Mouse (Mus musculus): ENCODE measurements around the gene Krtap21-1. TPM values are rescaled to one million over a fixed set of nuclear protein-coding genes. Genes with fewer than 3 reads are reported as not detected.

Gene Krtap21-1
- not detected in 2 replicates for polyA plus RNA-seq (2016; fragmentation: Nextera tagmentation; extraction: Ambion mirVana)

DNA sequence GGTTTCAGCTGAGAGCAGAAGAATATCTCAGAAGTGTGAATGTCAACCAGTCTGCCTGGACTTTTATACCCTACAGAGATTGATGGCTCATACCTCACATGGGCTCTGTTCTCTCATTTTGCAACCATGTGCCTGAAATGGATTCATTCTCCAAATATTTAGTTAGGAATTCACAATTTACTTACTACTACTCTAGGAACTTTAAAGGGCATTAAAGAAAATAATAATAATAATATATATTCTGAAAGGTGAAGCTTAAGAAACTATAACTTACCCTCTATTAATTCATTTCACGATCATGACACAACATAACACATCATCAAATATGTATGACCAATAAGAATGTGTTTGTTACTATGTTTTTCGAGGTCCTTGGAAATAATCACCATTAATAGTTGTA is at the start of gene Krtap21-1:
Gene Krtap21-1 (minus strand): TSS at position 101 of the 400 bp plus-strand sequence.
- H3K4me3 ChIP-seq = no peak within 1 kb of the TSS

DNA sequence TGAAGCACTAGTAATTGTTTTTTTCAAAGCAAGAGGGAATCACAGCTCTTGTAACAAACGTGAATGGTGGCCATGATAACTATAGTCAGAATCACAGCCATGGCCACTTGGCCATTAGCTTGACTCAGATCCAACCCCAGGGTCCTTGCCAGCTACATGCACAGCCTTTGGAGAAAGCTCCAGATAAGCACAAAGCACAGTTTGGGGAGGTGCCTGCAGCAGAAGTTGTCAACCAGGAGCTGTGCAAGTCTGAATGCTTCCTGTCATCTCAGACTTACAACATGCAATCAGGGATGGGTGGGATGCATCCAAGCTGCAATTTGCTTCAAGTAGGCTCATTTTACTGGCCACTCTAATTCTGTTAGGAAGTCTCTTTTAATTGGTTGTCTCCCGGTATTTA is 25.9 kb upstream of the Krtap21-1 start:
- ATAC-seq (ENCODE audit: low FRiP score, low read depth) = no peak
- WGBS = 77% methylated on average over 2 of the region's 2 CpGs

More for the DNA sequence above, at the start of gene Krtap21-1:
- H3K27ac ChIP-seq (replicated peaks) = no peak within 1 kb of the TSS
- no peak within 1 kb of the TSS for H3K4me2 ChIP-seq (replicated peaks)
- peaks cover 8% of the 10 kb centered on the region for H3K27me3 ChIP-seq
- H3K4me1 ChIP-seq = no peaks in the 10 kb centered on the region
- ATAC-seq (ENCODE audit: low FRiP score, low read depth) = no peak
- no peak within 1 kb of the TSS for H3K9ac ChIP-seq (replicated peaks)
- H3K9me3 ChIP-seq = no peaks in the 10 kb centered on the region
- WGBS = 82% methylated on average over 2 of the region's 2 CpGs
- no peaks in the 10 kb centered on the region for H3K36me3 ChIP-seq

DNA sequence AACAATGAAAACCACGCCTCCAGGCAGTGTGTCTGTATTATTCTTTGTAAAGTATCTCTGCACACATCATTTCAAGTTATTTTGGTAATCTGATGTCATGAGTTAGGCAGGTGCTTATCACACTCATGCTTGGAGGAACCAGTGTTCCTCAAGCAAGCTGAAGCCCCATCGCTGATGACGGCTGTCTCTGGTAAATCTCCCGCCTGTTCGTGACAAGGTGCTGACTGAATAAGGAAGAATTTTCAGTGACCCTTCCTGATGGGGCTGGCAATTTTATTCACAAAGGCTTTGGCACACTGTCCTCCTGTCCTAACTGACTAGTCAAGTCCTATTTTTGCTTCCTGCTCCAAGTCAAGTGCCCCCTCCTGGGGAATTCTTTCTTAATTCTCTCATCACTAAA is 21.6 kb upstream of the Krtap21-1 start:
- ATAC-seq (ENCODE audit: low FRiP score, low read depth) = no peak
- H3K9me3 ChIP-seq = no peaks in the 10 kb centered on the region
- no peaks in the 10 kb centered on the region for H3K4me1 ChIP-seq
- no peak overlapping the region for H3K27ac ChIP-seq (replicated peaks)
- no peak overlapping the region for H3K9ac ChIP-seq (replicated peaks)
- H3K4me3 ChIP-seq = no peak overlapping the region
- no peak overlapping the region for H3K4me2 ChIP-seq (replicated peaks)
- no peaks in the 10 kb centered on the region for H3K36me3 ChIP-seq
- no peaks in the 10 kb centered on the region for H3K27me3 ChIP-seq
- WGBS = 90% methylated on average over 5 of the region's 5 CpGs

More for the DNA sequence above, 25.9 kb upstream of the Krtap21-1 start:
- H3K4me2 ChIP-seq (replicated peaks) = no peak overlapping the region
- H3K27me3 ChIP-seq = no peaks in the 10 kb centered on the region
- H3K4me1 ChIP-seq = no peaks in the 10 kb centered on the region
- no peaks in the 10 kb centered on the region for H3K36me3 ChIP-seq
- H3K9me3 ChIP-seq = no peaks in the 10 kb centered on the region
- H3K4me3 ChIP-seq = no peak overlapping the region
- no peak overlapping the region for H3K9ac ChIP-seq (replicated peaks)
- H3K27ac ChIP-seq (replicated peaks) = no peak overlapping the region

DNA sequence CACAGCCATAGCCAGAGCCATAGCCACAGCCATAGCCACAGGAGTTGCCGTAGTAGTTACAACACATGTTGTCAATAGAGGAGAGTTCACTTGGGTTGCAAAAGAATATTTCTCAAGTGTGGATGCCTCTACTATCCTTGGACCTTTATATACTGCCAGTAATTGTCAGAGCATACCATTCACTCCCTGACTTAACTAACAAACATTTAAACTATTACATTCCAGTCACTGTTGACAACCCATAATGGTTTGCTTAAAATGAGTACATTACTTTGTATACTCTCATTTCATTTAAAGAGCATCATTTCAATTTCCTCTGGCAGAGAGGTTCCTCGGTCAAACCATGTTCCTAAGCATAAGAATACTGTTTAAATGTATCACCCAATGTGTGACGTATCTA is 16.3 kb upstream of the Krtap21-1 start, which contains the start of gene Krtap6-2:
Gene Krtap6-2 (minus strand): TSS at position 101 of the 400 bp plus-strand sequence.
- no peak within 1 kb of the TSS for H3K27ac ChIP-seq (replicated peaks)
- H3K27me3 ChIP-seq = peaks cover 13% of the 10 kb centered on the region; the same call in 1 of the 2 replicates
- H3K36me3 ChIP-seq = no peaks in the 10 kb centered on the region
- H3K9ac ChIP-seq (replicated peaks) = no peak within 1 kb of the TSS
- ATAC-seq (ENCODE audit: low FRiP score, low read depth) = no peak
- WGBS = 93% methylated on average over 3 of the region's 3 CpGs
- no peaks in the 10 kb centered on the region for H3K4me1 ChIP-seq
- no peaks in the 10 kb centered on the region for H3K9me3 ChIP-seq
- H3K4me2 ChIP-seq (replicated peaks) = no peak within 1 kb of the TSS
- no peak within 1 kb of the TSS for H3K4me3 ChIP-seq

DNA sequence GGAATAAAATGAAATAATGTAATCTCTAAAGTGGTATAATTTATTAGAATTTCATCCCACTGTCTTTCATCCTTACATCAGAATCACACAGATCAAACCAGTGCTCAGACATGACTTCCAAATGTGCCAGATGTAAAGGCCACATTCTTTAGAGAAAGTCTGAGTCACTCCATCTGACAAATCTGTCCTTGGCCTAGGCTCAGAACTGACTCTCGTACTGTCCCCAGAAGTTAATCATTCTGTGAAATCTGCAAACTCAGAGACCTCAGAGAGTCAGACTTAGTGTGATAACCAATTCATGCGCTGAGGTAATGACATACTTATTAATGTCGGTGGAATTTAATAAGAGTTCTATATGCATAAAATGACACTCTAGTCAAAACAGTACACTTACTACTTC is 12.6 kb upstream of the Krtap21-1 start:
- WGBS = 90% methylated on average over 3 of the region's 3 CpGs

DNA sequence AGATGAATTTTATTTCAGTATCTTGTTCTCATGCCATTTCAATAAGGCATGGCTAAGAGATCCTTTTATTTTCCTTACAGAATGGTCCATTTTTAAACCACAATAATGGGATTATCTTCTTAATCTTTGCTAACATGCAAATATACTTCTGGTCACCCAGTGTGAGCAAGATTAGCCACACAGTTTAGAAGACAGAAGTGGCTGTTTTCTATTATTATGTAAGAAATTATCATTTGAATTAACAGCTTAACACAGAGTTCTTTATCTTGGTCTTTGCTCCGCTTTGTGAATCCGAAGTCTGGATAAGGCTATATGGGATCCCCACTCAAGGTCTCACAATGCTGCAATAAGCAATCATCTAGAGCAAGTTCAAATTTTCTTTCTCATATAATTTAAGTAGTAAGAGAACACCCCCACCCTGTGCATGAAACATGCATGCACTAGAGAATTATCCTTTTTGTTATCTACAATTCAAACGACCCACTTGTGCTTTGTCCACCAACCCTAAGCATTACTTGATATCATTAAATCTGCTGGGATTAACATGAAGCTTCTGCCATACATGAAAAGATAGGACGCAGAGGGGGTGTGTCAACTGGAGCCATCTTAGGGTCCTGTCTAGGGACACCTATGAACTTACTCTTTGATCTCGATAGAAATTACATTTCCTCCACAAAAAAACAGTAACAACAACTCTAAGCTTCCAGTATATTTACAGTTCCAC is 6.8 kb upstream of the Krtap21-1 start:
- no peaks in the 10 kb centered on the region for H3K9me3 ChIP-seq
- H3K27me3 ChIP-seq = peaks cover 20% of the 10 kb centered on the region
- peak; percentile 92 for ATAC-seq (ENCODE audit: low FRiP score, low read depth)
- H3K27ac ChIP-seq (replicated peaks) = peak overlapping the region; percentile 20; the same call in 1 of the 2 replicates
- no peak overlapping the region for H3K9ac ChIP-seq (replicated peaks)
- WGBS = 24% methylated on average over 5 of the region's 5 CpGs
- 0 out of 2 replicates have a peak, but pooled peaks cover 3% of the 10 kb centered on the region for H3K4me1 ChIP-seq
- H3K4me3 ChIP-seq = no peak overlapping the region
- H3K36me3 ChIP-seq = no peaks in the 10 kb centered on the region
- H3K4me2 ChIP-seq (replicated peaks) = no peak overlapping the region

More for the DNA sequence above, 12.6 kb upstream of the Krtap21-1 start:
- no peaks in the 10 kb centered on the region for H3K36me3 ChIP-seq
- peaks cover 25% of the 10 kb centered on the region for H3K27me3 ChIP-seq
- H3K4me1 ChIP-seq = no peaks in the 10 kb centered on the region
- H3K9ac ChIP-seq (replicated peaks) = no peak overlapping the region
- H3K9me3 ChIP-seq = no peaks in the 10 kb centered on the region
- no peak for ATAC-seq (ENCODE audit: low FRiP score, low read depth)
- H3K4me2 ChIP-seq (replicated peaks) = no peak overlapping the region
- H3K4me3 ChIP-seq = no peak overlapping the region
- H3K27ac ChIP-seq (replicated peaks) = no peak overlapping the region

DNA sequence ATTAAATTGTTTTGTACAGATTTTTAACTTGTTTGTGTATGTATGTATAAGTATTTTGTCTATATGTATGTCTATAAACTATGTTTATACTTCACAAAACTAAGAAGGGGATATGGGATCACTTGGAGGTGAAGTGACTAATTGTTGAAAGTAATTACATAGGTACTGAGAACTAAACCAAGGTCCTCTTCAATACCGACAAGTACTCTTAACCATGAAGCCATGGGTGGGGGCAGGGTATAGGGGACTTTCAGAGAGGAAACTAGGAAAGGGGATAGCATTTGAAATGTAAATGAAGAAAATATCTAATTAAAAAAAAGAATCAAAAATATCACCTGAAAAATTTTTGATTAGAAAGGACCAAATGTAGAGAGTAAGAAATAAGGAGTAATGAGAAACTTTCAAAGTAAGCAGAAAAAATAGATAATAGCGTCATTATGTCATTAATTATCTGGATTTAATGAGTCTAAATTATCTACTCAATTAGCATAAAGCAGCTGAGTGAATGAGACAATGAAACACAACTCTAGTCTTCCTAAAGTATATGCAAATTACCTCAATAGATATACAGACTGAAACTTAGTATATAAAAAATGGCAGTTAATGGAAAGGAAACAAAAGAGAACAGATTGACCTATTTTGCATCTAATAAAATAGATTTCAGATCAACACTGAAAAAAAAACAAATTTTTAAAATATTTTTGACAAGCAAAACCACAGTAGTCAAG is 30.8 kb downstream of the Krtap21-1 start:
- H3K36me3 ChIP-seq = no peaks in the 10 kb centered on the region
- no peaks in the 10 kb centered on the region for H3K4me1 ChIP-seq
- no peaks in the 10 kb centered on the region for H3K27me3 ChIP-seq
- no peaks in the 10 kb centered on the region for H3K9me3 ChIP-seq
- no peak overlapping the region for H3K27ac ChIP-seq (replicated peaks)
- 84% methylated on average over 2 of the region's 2 CpGs for WGBS
- H3K4me3 ChIP-seq = no peak overlapping the region
- no peak overlapping the region for H3K4me2 ChIP-seq (replicated peaks)
- no peak overlapping the region for H3K9ac ChIP-seq (replicated peaks)
- ATAC-seq (ENCODE audit: low FRiP score, low read depth) = peak; percentile 68

Other genes starting within 250 kb of the Krtap21-1 start
- not detected in 2 replicates for gene Gm9789, start 245.9 kb downstream of the Krtap21-1 start, polyA plus RNA-seq (2016; fragmentation: Nextera tagmentation; extraction: Ambion mirVana)
- gene Gm7735, start 234.4 kb downstream of the Krtap21-1 start, polyA plus RNA-seq (2016; fragmentation: Nextera tagmentation; extraction: Ambion mirVana) = not detected in 2 replicates
- not detected in 2 replicates for gene 1110057P08Rik, start 229.1 kb downstream of the Krtap21-1 start, polyA plus RNA-seq (2016; fragmentation: Nextera tagmentation; extraction: Ambion mirVana)
- not detected in 2 replicates for gene Krtap20-2, start 198.0 kb downstream of the Krtap21-1 start, polyA plus RNA-seq (2016; fragmentation: Nextera tagmentation; extraction: Ambion mirVana)
- not detected in 2 replicates for gene Krtap6-2, start 16.2 kb upstream of the Krtap21-1 start, polyA plus RNA-seq (2016; fragmentation: Nextera tagmentation; extraction: Ambion mirVana)
- not detected in 2 replicates for gene Krtap8-1, start 84.1 kb upstream of the Krtap21-1 start, polyA plus RNA-seq (2016; fragmentation: Nextera tagmentation; extraction: Ambion mirVana)
- gene Krtap7-1, start 104.5 kb upstream of the Krtap21-1 start, polyA plus RNA-seq (2016; fragmentation: Nextera tagmentation; extraction: Ambion mirVana) = not detected in 2 replicates
- not detected in 2 replicates for gene Krtap11-1, start 167.3 kb upstream of the Krtap21-1 start, polyA plus RNA-seq (2016; fragmentation: Nextera tagmentation; extraction: Ambion mirVana)

Measured in midbrain, embryonic 12.5 days (tissue).